Mouse (Mus musculus): ENCODE results near the gene Ak3. TPM values are rescaled to one million over a fixed set of nuclear protein-coding genes. Genes with fewer than 3 reads are reported as not detected.

Ak3 gene
- polyA plus RNA-seq, 1 experiment from 2014 or later = 141 TPM

- Histone ChIP-seq H3K9me3 (ENCODE audit: control insufficient read depth, low read length) (no peaks in the 10 kb centered on the region), H3K4me2 (replicated peaks; ENCODE audit: low read depth) (peak overlapping the region; percentile 77), H3K4me1 (replicated peaks; ENCODE audit: control insufficient read depth, insufficient read depth) (peaks cover 5% of the 10 kb centered on the region; the same call in 1 of the 2 replicates), H3K27me3 (ENCODE audit: control insufficient read depth, insufficient read depth, low read length) (no peaks in the 10 kb centered on the region), H3K36me3 (ENCODE audit: control insufficient read depth, insufficient read depth, low read length) (no peaks in the 10 kb centered on the region), H3K4me3 (ENCODE audit: low read depth, low read length) (peak overlapping the region; percentile 92), H3K9ac (ENCODE audit: low read length) (peak overlapping the region; percentile 98), H3K27ac (replicated peaks) (peak overlapping the region; percentile 98)
- WGBS = 18% methylated on average over 15 of the region's 15 CpGs
- ATAC-seq (ENCODE audit: low FRiP score, low TSS enrichment) (peak; percentile 43), DNase-seq (ENCODE audit: low spot score) (peak; percentile 58)
- TF ChIP-seq CTCF (IDR thresholded peaks at IDR 0.05; ENCODE audit: low read depth) = 0 out of 2 replicates have a peak, but pooled peaks have one; percentile 13
- no peak for TF ChIP-seq EP300 (optimal IDR thresholded peaks at IDR 0.05)
Observed at GRCm38 (mm10) chr19:29045956-29046650, 1.7 kb downstream of the Ak3 start.

GRCm38 (mm10) chr19:29045369-29045768, 2.4 kb downstream of the Ak3 start:
- ATAC-seq (ENCODE audit: low FRiP score, low TSS enrichment) (no peak), DNase-seq (ENCODE audit: low spot score) (no peak)
- no peaks in the 10 kb centered on the region for H3K36me3 ChIP-seq (ENCODE audit: control insufficient read depth, insufficient read depth, low read length)
- H3K9ac ChIP-seq (ENCODE audit: low read length) = no peak overlapping the region
- 53% methylated on average over 4 of the region's 4 CpGs for WGBS
- H3K4me2 ChIP-seq (replicated peaks; ENCODE audit: low read depth) = peak overlapping the region; percentile 77
- H3K9me3 ChIP-seq (ENCODE audit: control insufficient read depth, low read length) = no peaks in the 10 kb centered on the region
- H3K27ac ChIP-seq (replicated peaks) = peak overlapping the region; percentile 98; the same call in 1 of the 2 replicates
- H3K27me3 ChIP-seq (ENCODE audit: control insufficient read depth, insufficient read depth, low read length) = no peaks in the 10 kb centered on the region
- H3K4me3 ChIP-seq (ENCODE audit: low read depth, low read length) = peak overlapping the region; percentile 92
- TF ChIP-seq CTCF (IDR thresholded peaks at IDR 0.05; ENCODE audit: low read depth) = no peak
- TF ChIP-seq EP300 (optimal IDR thresholded peaks at IDR 0.05) = no peak
- H3K4me1 ChIP-seq (replicated peaks; ENCODE audit: control insufficient read depth, insufficient read depth) = peaks cover 5% of the 10 kb centered on the region; the same call in 1 of the 2 replicates

GRCm38 (mm10) chr19:29044353-29044768, 3.4 kb downstream of the Ak3 start:
- Histone ChIP-seq H3K27ac (replicated peaks) (peak overlapping the region; percentile 31; the same call in 1 of the 2 replicates), H3K4me3 (ENCODE audit: low read depth, low read length) (no peak overlapping the region), H3K27me3 (ENCODE audit: control insufficient read depth, insufficient read depth, low read length) (no peaks in the 10 kb centered on the region), H3K9me3 (ENCODE audit: control insufficient read depth, low read length) (no peaks in the 10 kb centered on the region), H3K4me1 (replicated peaks; ENCODE audit: control insufficient read depth, insufficient read depth) (peaks cover 5% of the 10 kb centered on the region; the same call in 1 of the 2 replicates), H3K4me2 (replicated peaks; ENCODE audit: low read depth) (no peak overlapping the region), H3K9ac (ENCODE audit: low read length) (no peak overlapping the region), H3K36me3 (ENCODE audit: control insufficient read depth, insufficient read depth, low read length) (no peaks in the 10 kb centered on the region; the same call in 1 of the 2 replicates)
- WGBS = 32% methylated on average over 9 of the region's 9 CpGs
- DNase-seq (ENCODE audit: low spot score) (no peak), ATAC-seq (ENCODE audit: low FRiP score, low TSS enrichment) (no peak; the same call in 1 of the 2 replicates)
- TF ChIP-seq CTCF (IDR thresholded peaks at IDR 0.05; ENCODE audit: low read depth) (no peak), EP300 (optimal IDR thresholded peaks at IDR 0.05) (no peak)

GRCm38 (mm10) chr19:29042647-29043046, 5.1 kb downstream of the Ak3 start:
- Histone ChIP-seq H3K4me2 (replicated peaks; ENCODE audit: low read depth) (no peak overlapping the region), H3K36me3 (ENCODE audit: control insufficient read depth, insufficient read depth, low read length) (no peaks in the 10 kb centered on the region; the same call in 1 of the 2 replicates), H3K9ac (ENCODE audit: low read length) (no peak overlapping the region), H3K4me3 (ENCODE audit: low read depth, low read length) (no peak overlapping the region), H3K27me3 (ENCODE audit: control insufficient read depth, insufficient read depth, low read length) (no peaks in the 10 kb centered on the region), H3K9me3 (ENCODE audit: control insufficient read depth, low read length) (no peaks in the 10 kb centered on the region), H3K27ac (replicated peaks) (peak overlapping the region; percentile 30; the same call in 1 of the 2 replicates), H3K4me1 (replicated peaks; ENCODE audit: control insufficient read depth, insufficient read depth) (no peaks in the 10 kb centered on the region)
- ATAC-seq (ENCODE audit: low FRiP score, low TSS enrichment) (peak; percentile 16; the same call in 1 of the 2 replicates), DNase-seq (ENCODE audit: low spot score) (no peak)
- TF ChIP-seq CTCF (IDR thresholded peaks at IDR 0.05; ENCODE audit: low read depth) (no peak), EP300 (optimal IDR thresholded peaks at IDR 0.05) (no peak)
- 54% methylated on average over 9 of the region's 9 CpGs for WGBS

GRCm38 (mm10) chr19:29042143-29042542, 5.6 kb downstream of the Ak3 start:
- no peak overlapping the region for H3K4me2 ChIP-seq (replicated peaks; ENCODE audit: low read depth)
- no peak overlapping the region for H3K4me3 ChIP-seq (ENCODE audit: low read depth, low read length)
- 72% methylated on average over 6 of the region's 6 CpGs for WGBS
- peak overlapping the region; percentile 46 for H3K27ac ChIP-seq (replicated peaks)
- no peak overlapping the region for H3K9ac ChIP-seq (ENCODE audit: low read length)
- H3K27me3 ChIP-seq (ENCODE audit: control insufficient read depth, insufficient read depth, low read length) = no peaks in the 10 kb centered on the region
- no peak for TF ChIP-seq CTCF (IDR thresholded peaks at IDR 0.05; ENCODE audit: low read depth)
- no peaks in the 10 kb centered on the region; the same call in 1 of the 2 replicates for H3K36me3 ChIP-seq (ENCODE audit: control insufficient read depth, insufficient read depth, low read length)
- no peaks in the 10 kb centered on the region for H3K9me3 ChIP-seq (ENCODE audit: control insufficient read depth, low read length)
- ATAC-seq (ENCODE audit: low FRiP score, low TSS enrichment) = no peak
- DNase-seq (ENCODE audit: low spot score) = no peak
- H3K4me1 ChIP-seq (replicated peaks; ENCODE audit: control insufficient read depth, insufficient read depth) = no peaks in the 10 kb centered on the region

GRCm38 (mm10) chr19:29040206-29040605, 7.6 kb downstream of the Ak3 start:
- Histone ChIP-seq H3K27ac (replicated peaks) (no peak overlapping the region), H3K4me3 (ENCODE audit: low read depth, low read length) (no peak overlapping the region), H3K36me3 (ENCODE audit: control insufficient read depth, insufficient read depth, low read length) (no peaks in the 10 kb centered on the region; the same call in 1 of the 2 replicates), H3K27me3 (ENCODE audit: control insufficient read depth, insufficient read depth, low read length) (no peaks in the 10 kb centered on the region), H3K9ac (ENCODE audit: low read length) (no peak overlapping the region), H3K4me1 (replicated peaks; ENCODE audit: control insufficient read depth, insufficient read depth) (no peaks in the 10 kb centered on the region), H3K4me2 (replicated peaks; ENCODE audit: low read depth) (no peak overlapping the region), H3K9me3 (ENCODE audit: control insufficient read depth, low read length) (no peaks in the 10 kb centered on the region)
- DNase-seq (ENCODE audit: low spot score) (no peak), ATAC-seq (ENCODE audit: low FRiP score, low TSS enrichment) (no peak)
- WGBS = 62% methylated on average over 4 of the region's 4 CpGs
- no peak for TF ChIP-seq CTCF (IDR thresholded peaks at IDR 0.05; ENCODE audit: low read depth)
